Mouse (Mus musculus): Measurements from ENCODE around the gene Lrrc51.

GRCm38 (mm10) chr7:101982735-101983134 lies 49.0 kb upstream of the Lrrc51 start:
- no peak for TF ChIP-seq CTCF (IDR thresholded peaks at IDR 0.05; ENCODE audit: extremely low read depth, insufficient read depth, insufficient read length, insufficient replicate concordance)
- no peak for TF ChIP-seq POLR2A (IDR thresholded peaks at IDR 0.05; ENCODE audit: low read depth, low read length)
